Mouse (Mus musculus) liver, postnatal 0 days (tissue): ENCODE data around the gene Eif4e2. TPM values are rescaled to one million over a fixed set of nuclear protein-coding genes. Genes with fewer than 3 reads are reported as not detected.

Experiments used
- ATAC-seq: fragments of 200-750 bp; cut with Nextera tagmentation; 2 replicates; pipeline ENCODE4 v1.8.0; 2017; ENCODE audit warnings: mild to moderate bottlenecking, moderate library complexity
- DNase-seq: peaks from one replicate; pipeline ENCODE4 v3.0.0-alpha.2; 2016
- H3K27ac ChIP-seq: fragments of 300-500 bp; sonication (generic); 2 replicates; pipeline ENCODE4 v1.5.1; 2014; ENCODE audit warnings: antibody characterized with exemption, moderate library complexity, mild to moderate bottlenecking, low read depth
- H3K27me3 ChIP-seq: fragments of 300-500 bp; sonication (generic); 2 replicates; pipeline ENCODE4 v1.6.1; 2014; ENCODE audit warnings: low read length, control low read depth, mixed read lengths; ENCODE audit not compliant: insufficient read depth
- H3K36me3 ChIP-seq: fragments of 300-500 bp; sonication (generic); replicated peaks from 2 replicates; pipeline ENCODE4 v1.6.1; 2014; ENCODE audit warnings: mild to moderate bottlenecking, control low read depth, low read length, moderate library complexity, mixed read lengths; ENCODE audit not compliant: insufficient read depth
- H3K4me1 ChIP-seq: fragments of 300-500 bp; sonication (generic); 2 replicates; pipeline ENCODE4 v1.6.1; 2014; ENCODE audit warnings: antibody characterized with exemption, mild to moderate bottlenecking, control low read depth; ENCODE audit not compliant: insufficient read depth
- H3K4me2 ChIP-seq: fragments of 300-500 bp; sonication (generic); 2 replicates; pipeline ENCODE4 v1.6.1; 2014; ENCODE audit warnings: low read depth, mild to moderate bottlenecking, low read length, moderate library complexity, mixed read lengths
- H3K4me3 ChIP-seq: fragments of 300-500 bp; sonication (generic); 2 replicates; pipeline ENCODE4 v1.5.1; 2014; ENCODE audit warnings: low read depth, low read length
- H3K9ac ChIP-seq: fragments of 300-500 bp; sonication (generic); replicated peaks from 2 replicates; pipeline ENCODE4 v1.6.1; 2014; ENCODE audit warnings: mild to moderate bottlenecking, moderate library complexity
- H3K9me3 ChIP-seq: fragments of 300-500 bp; sonication (generic); 2 replicates; pipeline ENCODE4 v1.6.1; 2016; ENCODE audit warnings: mild to moderate bottlenecking, control low read depth, low read length, mixed read lengths
- CTCF ChIP-seq: sonication (generic); IDR thresholded peaks from 2 replicates; pipeline ENCODE4 v1.5.1; 2016; ENCODE audit warnings: antibody characterized with exemption, low read depth
- EP300 ChIP-seq: IDR thresholded peaks from 2 replicates; pipeline ENCODE4 v1.6.1; 2016; ENCODE audit warnings: antibody characterized with exemption, low read depth, mild to moderate bottlenecking
- WGBS: fragments of 180-500 bp; shearing (Covaris S2); extraction: QIAGEN DNeasy Blood & Tissue Kit; methylation state at CpG from one replicate; pipeline ENCODE4 v1.1.7; 2014; ENCODE audit not compliant: insufficient replicate concordance; 5-methylcytosine and 5-hydroxymethylcytosine counted together
- polyA plus RNA-seq: library from polyadenylated mRNA; unstranded; fragments of >200 nt; fragmentation: Nextera tagmentation; extraction: Ambion mirVana; gene quantifications from 2 replicates; pipeline ENCODE4 v1.2.1, GENCODE M21; 2015

The Eif4e2 gene
- polyA plus RNA-seq, 1 experiment from 2014 or later = 91.7 TPM

GRCm38 (mm10) chr1:87270641-87271467 lies 57.1 kb downstream of the Eif4e2 start:
- Histone ChIP-seq H3K36me3 (no peaks in the 10 kb centered on the region), H3K27ac (no peak overlapping the region), H3K4me3 (no peak overlapping the region), H3K9me3 (no peaks in the 10 kb centered on the region), H3K9ac (no peak overlapping the region), H3K4me2 (no peak overlapping the region), H3K4me1 (no peaks in the 10 kb centered on the region), H3K27me3 (peaks cover 17% of the 10 kb centered on the region)
- ATAC-seq = no peak
- TF ChIP-seq CTCF (no peak), EP300 (no peak)
- 42% methylated on average over 18 of the region's 20 CpGs for WGBS
- DNase-seq = no peak

GRCm38 (mm10) chr1:87271596-87271995 lies 57.9 kb downstream of the Eif4e2 start:
- no peak for ATAC-seq
- WGBS = 73% methylated on average over 1 of the region's 1 CpGs
- peaks cover 9% of the 10 kb centered on the region for H3K27me3 ChIP-seq

GRCm38 (mm10) chr1:87272462-87272861 lies 58.7 kb downstream of the Eif4e2 start:
- no peak overlapping the region for H3K27ac ChIP-seq
- no peak overlapping the region for H3K4me3 ChIP-seq
- no peaks in the 10 kb centered on the region for H3K36me3 ChIP-seq
- WGBS = 73% methylated on average over 3 of the region's 3 CpGs
- ATAC-seq = no peak
- H3K4me2 ChIP-seq = no peak overlapping the region
- no peak for DNase-seq
- no peaks in the 10 kb centered on the region for H3K4me1 ChIP-seq
- H3K27me3 ChIP-seq = peaks cover 5% of the 10 kb centered on the region; the same call in 1 of the 2 replicates
- no peaks in the 10 kb centered on the region for H3K9me3 ChIP-seq
- TF ChIP-seq EP300 (no peak), CTCF (no peak)
- no peak overlapping the region for H3K9ac ChIP-seq

More at GRCm38 (mm10) chr1:87271596-87271995, 57.9 kb downstream of the Eif4e2 start:
- no peak overlapping the region for H3K27ac ChIP-seq
- no peak for DNase-seq
- H3K4me1 ChIP-seq = no peaks in the 10 kb centered on the region
- no peaks in the 10 kb centered on the region for H3K9me3 ChIP-seq
- no peaks in the 10 kb centered on the region for H3K36me3 ChIP-seq
- H3K9ac ChIP-seq = no peak overlapping the region
- no peak overlapping the region for H3K4me3 ChIP-seq
- H3K4me2 ChIP-seq = no peak overlapping the region
- no peak for TF ChIP-seq CTCF
- TF ChIP-seq EP300 = no peak

- Histone ChIP-seq H3K4me2 (no peak overlapping the region), H3K9ac (no peak overlapping the region), H3K9me3 (no peaks in the 10 kb centered on the region), H3K27me3 (no peaks in the 10 kb centered on the region), H3K4me1 (no peaks in the 10 kb centered on the region), H3K36me3 (no peaks in the 10 kb centered on the region), H3K4me3 (no peak overlapping the region), H3K27ac (no peak overlapping the region)
- TF ChIP-seq EP300 = no peak
- TF ChIP-seq CTCF = no peak
- ATAC-seq = no peak
- 87% methylated on average over 3 of the region's 3 CpGs for WGBS
- DNase-seq = no peak
Measured at GRCm38 (mm10) chr1:87273514-87273942, 59.8 kb downstream of the Eif4e2 start.

GRCm38 (mm10) chr1:87274134-87274533 lies 60.4 kb downstream of the Eif4e2 start:
- H3K27me3 ChIP-seq = no peaks in the 10 kb centered on the region
- H3K4me1 ChIP-seq = no peaks in the 10 kb centered on the region
- no peaks in the 10 kb centered on the region for H3K36me3 ChIP-seq
- 73% methylated on average over 4 of the region's 4 CpGs for whole genome bisulfite sequencing
- no peak for DNase-seq
- no peak overlapping the region for H3K9ac ChIP-seq
- no peak for ATAC-seq
- H3K9me3 ChIP-seq = no peaks in the 10 kb centered on the region
- H3K27ac ChIP-seq = no peak overlapping the region
- H3K4me3 ChIP-seq = no peak overlapping the region
- no peak overlapping the region for H3K4me2 ChIP-seq
- TF ChIP-seq EP300 (no peak), CTCF (no peak)

- 87% methylated on average over 12 of the region's 12 CpGs for WGBS
- no peaks in the 10 kb centered on the region for H3K9me3 ChIP-seq
- H3K4me1 ChIP-seq = no peaks in the 10 kb centered on the region
- H3K36me3 ChIP-seq = no peaks in the 10 kb centered on the region
- no peak overlapping the region for H3K9ac ChIP-seq
- no peak overlapping the region for H3K4me2 ChIP-seq
- no peak for ATAC-seq
- H3K27ac ChIP-seq = no peak overlapping the region
- no peaks in the 10 kb centered on the region for H3K27me3 ChIP-seq
- DNase-seq = no peak
- no peak overlapping the region for H3K4me3 ChIP-seq
- no peak for TF ChIP-seq CTCF
- no peak for TF ChIP-seq EP300
Measured at GRCm38 (mm10) chr1:87275151-87275550, 61.4 kb downstream of the Eif4e2 start.
